ENCODE assay signal across 26 mouse cellular contexts in the genomic region with DNA sequence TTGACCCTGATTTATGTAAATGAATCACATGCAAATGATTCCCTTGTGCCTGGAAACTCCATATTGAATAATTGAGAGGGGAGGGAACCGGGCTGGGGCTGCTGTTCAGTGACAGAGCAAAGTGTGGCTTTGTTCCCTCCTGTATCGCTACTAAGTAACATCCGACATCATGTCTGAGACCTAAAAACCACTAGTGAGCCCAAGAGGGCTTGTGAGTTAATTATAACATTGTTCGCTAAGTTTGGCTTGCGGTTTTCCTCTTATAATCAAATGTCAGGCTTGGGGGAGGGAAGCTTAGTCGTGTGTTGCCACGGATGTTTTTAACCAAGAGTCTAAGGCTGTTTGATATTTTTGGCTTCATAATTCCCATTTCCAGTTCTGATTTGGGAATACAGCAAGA. TPM values are rescaled to one million over a fixed set of nuclear protein-coding genes. Genes with fewer than 3 reads are reported as not detected.
DNase-seq lines count a peak whose midpoint lies in the region; TF ChIP-seq lines count a peak whose summit lies in the region.
"Had no signal": no experiment of that assay in that cellular context is flagged by ENCODE, and none has a peak within 500 bp of the region (broad histone marks: within the 10 kb centered on the region; RNA-seq: fewer than 3 reads in every experiment).

No protein-coding gene starts in this region.

- no peak overlapping the region for H3K27ac ChIP-seq in spleen, adult 2 months (ENCODE audit: insufficient read depth, low read length)
- H3K27ac ChIP-seq: heart, adult 2 months; heart, embryonic 15.5 days; hindbrain, embryonic 15.5 days; kidney, postnatal 0 days; limb, embryonic 13.5 days; liver, embryonic 13.5 days; midbrain, embryonic 12.5 days; neural tube, embryonic 13.5 days had no signal

- no peak for TF ChIP-seq POLR2A in spleen, adult 2 months (IDR thresholded peaks at IDR 0.05; ENCODE audit: low read depth, low read length)

- no peak for TF ChIP-seq CTCF in spleen, adult 2 months (IDR thresholded peaks at IDR 0.05; ENCODE audit: extremely low read depth, insufficient read depth, insufficient read length, insufficient replicate concordance)

- H3K4me1 ChIP-seq in spleen, adult 2 months (ENCODE audit: control insufficient read depth, insufficient read depth, insufficient read length), result peaks cover 39% of the 10 kb centered on the region

- DNase-seq in spleen, adult 2 months (ENCODE audit: low read depth in 1 of 2, low spot score in 2 of 2), result peak; percentile 19 to 39
- no peak for DNase-seq in spleen, postnatal 10 days (ENCODE audit: low spot score in 2 of 2)
- DNase-seq in B cell, adult 2 months, result peak; percentile 37
- DNase-seq in T-cell, adult 2 months (ENCODE audit: low spot score), result peak; percentile 47
- peak; percentile 44 to 53 for DNase-seq in natural killer cell, adult 2 months (ENCODE audit: low spot score in 2 of 2)
- no peak for DNase-seq in embryo, embryonic 9.5 days (ENCODE audit: extremely low spot score)
- no peak for DNase-seq in testis, postnatal 10 days (ENCODE audit: low spot score)
- no peak for DNase-seq in right cerebral cortex, adult 18-20 months
- DNase-seq: adrenal gland, postnatal 36 days; cerebellum, adult 8-10 months; gastrocnemius, postnatal 25 days; heart, adult 2 months; heart, postnatal 4 days; kidney, adult 11 months; layer of hippocampus, postnatal 36 days; liver, embryonic 13.5 days; lung, embryonic 14.5 days; lung, postnatal 36 days; right cerebral cortex, postnatal 25 days had no signal

- no peak overlapping the region for H3K4me3 ChIP-seq in spleen, adult 2 months (ENCODE audit: extremely low read depth, insufficient read depth, insufficient read length)
- H3K4me3 ChIP-seq: heart, adult 2 months; heart, embryonic 15.5 days; hindbrain, embryonic 15.5 days; limb, embryonic 13.5 days; liver, embryonic 13.5 days; midbrain, embryonic 12.5 days; neural tube, embryonic 13.5 days had no signal

- H3K36me3 ChIP-seq in spleen, adult 2 months (ENCODE audit: control insufficient read depth, insufficient read depth, low read length), result no peaks in the 10 kb centered on the region
- H3K36me3 ChIP-seq: G1E; heart, embryonic 15.5 days; hindbrain, embryonic 15.5 days; limb, embryonic 13.5 days; liver, embryonic 13.5 days; midbrain, embryonic 12.5 days; neural tube, embryonic 13.5 days had no signal

- WGBS in spleen, adult 2 months, result 14% methylated on average over 7 of the region's 7 CpGs

- 0 out of 2 replicates have a peak, but pooled peaks cover 4% of the 10 kb centered on the region for H3K27me3 ChIP-seq in spleen, adult 2 months (ENCODE audit: control insufficient read depth, insufficient read depth, low read length)
- H3K27me3 ChIP-seq: heart, embryonic 15.5 days had no signal

RNA-seq across cellular contexts. Expression of a gene that starts 49.8 kb away (rescaled TPM):
- 1.8 and 2.0 TPM in 2 replicates for polyA plus RNA-seq in spleen, adult 2 months (2012; rRNA removed)

RNA-seq across cellular contexts. Expression of a gene that starts 50.2 kb away (rescaled TPM):
- 7.7 and 12.6 TPM in 2 replicates for polyA plus RNA-seq in spleen, adult 2 months (2012; rRNA removed)
- polyA plus RNA-seq: G1E had no signal

RNA-seq across cellular contexts. Expression of a gene that starts 53.9 kb away (rescaled TPM):
- polyA plus RNA-seq in spleen, adult 2 months (2012; rRNA removed), result not detected in 2 replicates
- polyA plus RNA-seq: G1E had no signal

Comparison
In these comparisons a context has a peak if more than half of its experiments do, and no peak if none do; other contexts are left out.
1. DNase-seq: peak in spleen, adult 2 months (2 of 2), B cell, adult 2 months (2 of 2), T-cell, adult 2 months (single experiment) and natural killer cell, adult 2 months (2 of 2); none in spleen, postnatal 10 days (0 of 2), embryo, embryonic 9.5 days (single experiment), testis, postnatal 10 days (single experiment) and right cerebral cortex, adult 18-20 months (single experiment).